Mouse (Mus musculus): ENCODE results near the gene Slc45a2. TPM values are rescaled to one million over a fixed set of nuclear protein-coding genes. Genes with fewer than 3 reads are reported as not detected.
"Not testable (repeated sequence)": the region's sequence is repeated elsewhere in the genome, so short reads cannot be mapped to it uniquely, and the experiment has no call there.

Slc45a2 gene
- total RNA-seq, 1 experiment from 2014 or later: not detected

GRCm38 (mm10) chr15:10986477-10986876 is 14.0 kb upstream of the Slc45a2 start:
- ATAC-seq (replicated peaks in 1 of 2; ENCODE audit: insufficient read depth in 1 of 2, low FRiP score in 2 of 2, low TSS enrichment in 1 of 2, low read depth in 1 of 2, poor library complexity in 2 of 2, severe bottlenecking in 2 of 2): not testable (repeated sequence)

DNA sequence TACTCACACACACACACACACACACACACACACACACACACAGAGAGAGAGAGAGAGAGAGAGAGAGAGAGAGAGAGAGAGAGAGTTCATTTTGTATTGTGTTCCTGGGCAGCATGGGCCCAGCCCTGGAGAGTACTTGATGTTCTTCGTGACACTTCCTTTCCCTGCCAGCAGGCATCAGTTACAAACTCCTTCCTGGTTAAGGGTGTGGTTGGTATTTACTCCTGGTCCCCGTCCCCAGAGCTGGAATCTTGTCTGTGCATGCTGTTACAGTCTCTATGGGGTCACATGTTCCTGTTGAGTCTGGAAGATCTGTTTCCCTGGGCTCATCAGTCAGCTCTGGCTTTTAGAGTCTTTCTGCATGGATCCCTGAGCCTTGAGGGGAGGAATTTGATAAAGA is 10.1 kb upstream of the Slc45a2 start:
- ATAC-seq (replicated peaks in 1 of 2; ENCODE audit: insufficient read depth in 1 of 2, low FRiP score in 2 of 2, low TSS enrichment in 1 of 2, low read depth in 1 of 2, poor library complexity in 2 of 2, severe bottlenecking in 2 of 2): no peak

GRCm38 (mm10) chr15:10991566-10991965 is 9.0 kb upstream of the Slc45a2 start:
- ATAC-seq (replicated peaks in 1 of 2; ENCODE audit: insufficient read depth in 1 of 2, low FRiP score in 2 of 2, low TSS enrichment in 1 of 2, low read depth in 1 of 2, poor library complexity in 2 of 2, severe bottlenecking in 2 of 2): no peak

- ATAC-seq (replicated peaks in 1 of 2; ENCODE audit: insufficient read depth in 1 of 2, low FRiP score in 2 of 2, low TSS enrichment in 1 of 2, low read depth in 1 of 2, poor library complexity in 2 of 2, severe bottlenecking in 2 of 2): no peak
Observed at GRCm38 (mm10) chr15:10999832-11000231, 689 bp upstream of the Slc45a2 start.

DNA sequence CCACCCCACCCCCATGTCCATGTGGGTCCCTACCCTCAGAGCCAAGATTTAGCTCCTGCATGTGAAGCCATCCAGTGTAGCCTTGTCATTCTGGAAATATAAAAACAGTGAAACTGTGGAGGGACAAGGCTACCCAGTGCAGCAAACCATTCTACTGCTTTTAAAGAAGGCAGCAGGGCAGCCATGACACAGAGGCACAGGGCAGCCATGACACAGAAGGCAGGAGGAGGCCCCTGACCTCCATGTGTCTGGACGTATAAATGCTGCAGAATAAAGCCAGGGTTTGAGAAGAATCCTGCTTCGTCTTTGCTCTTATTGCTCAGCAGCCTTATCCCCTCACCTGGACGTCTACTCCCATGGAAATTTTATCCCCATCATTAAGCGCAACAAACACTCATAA is 3.3 kb downstream of the Slc45a2 start:
- no peak for ATAC-seq (replicated peaks in 1 of 2; ENCODE audit: insufficient read depth in 1 of 2, low FRiP score in 2 of 2, low TSS enrichment in 1 of 2, low read depth in 1 of 2, poor library complexity in 2 of 2, severe bottlenecking in 2 of 2)

DNA sequence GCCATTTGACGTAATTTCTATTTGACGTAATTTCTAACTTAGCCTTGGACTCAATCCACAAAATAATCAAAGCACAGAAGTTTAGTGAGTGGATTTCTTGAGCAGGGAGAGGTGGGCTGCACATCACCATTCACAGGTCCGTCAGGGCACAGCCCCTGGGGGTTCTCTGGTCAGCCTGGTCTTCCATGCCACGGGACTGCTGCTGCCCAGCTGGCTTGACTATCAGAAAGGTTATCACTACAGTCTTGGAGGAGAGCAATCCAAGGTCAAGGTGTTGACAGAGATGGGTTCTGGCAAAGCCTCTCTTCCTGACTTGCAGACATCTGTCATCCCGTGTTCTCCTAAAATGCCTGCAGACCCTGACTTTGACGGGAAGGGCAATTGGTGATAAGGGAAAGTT is 4.1 kb downstream of the Slc45a2 start:
- ATAC-seq (replicated peaks in 1 of 2; ENCODE audit: insufficient read depth in 1 of 2, low FRiP score in 2 of 2, low TSS enrichment in 1 of 2, low read depth in 1 of 2, poor library complexity in 2 of 2, severe bottlenecking in 2 of 2): no peak

DNA sequence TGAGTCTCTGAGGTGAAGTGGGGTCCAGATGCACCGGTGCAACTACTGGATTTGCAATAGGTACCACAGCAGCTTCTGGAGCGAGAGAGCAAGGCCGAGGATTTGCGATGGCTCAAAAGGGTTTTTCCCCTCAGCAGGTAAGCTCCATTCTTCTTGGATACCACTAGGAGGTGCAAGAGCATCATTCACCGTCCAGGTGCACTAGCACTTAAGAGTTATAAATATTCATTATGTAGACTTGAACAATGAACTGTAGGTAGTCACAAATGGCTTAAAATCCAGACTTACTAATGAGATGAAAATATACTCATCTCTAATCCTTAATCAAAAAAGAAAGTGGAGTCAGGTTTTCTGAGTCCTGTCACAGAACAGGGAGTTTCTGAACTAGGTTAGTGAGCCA is 8.2 kb downstream of the Slc45a2 start:
- ATAC-seq (replicated peaks in 1 of 2; ENCODE audit: insufficient read depth in 1 of 2, low FRiP score in 2 of 2, low TSS enrichment in 1 of 2, low read depth in 1 of 2, poor library complexity in 2 of 2, severe bottlenecking in 2 of 2): no peak

GRCm38 (mm10) chr15:11010976-11011548 is 10.5 kb downstream of the Slc45a2 start:
- no peak for ATAC-seq (replicated peaks in 1 of 2; ENCODE audit: insufficient read depth in 1 of 2, low FRiP score in 2 of 2, low TSS enrichment in 1 of 2, low read depth in 1 of 2, poor library complexity in 2 of 2, severe bottlenecking in 2 of 2)

DNA sequence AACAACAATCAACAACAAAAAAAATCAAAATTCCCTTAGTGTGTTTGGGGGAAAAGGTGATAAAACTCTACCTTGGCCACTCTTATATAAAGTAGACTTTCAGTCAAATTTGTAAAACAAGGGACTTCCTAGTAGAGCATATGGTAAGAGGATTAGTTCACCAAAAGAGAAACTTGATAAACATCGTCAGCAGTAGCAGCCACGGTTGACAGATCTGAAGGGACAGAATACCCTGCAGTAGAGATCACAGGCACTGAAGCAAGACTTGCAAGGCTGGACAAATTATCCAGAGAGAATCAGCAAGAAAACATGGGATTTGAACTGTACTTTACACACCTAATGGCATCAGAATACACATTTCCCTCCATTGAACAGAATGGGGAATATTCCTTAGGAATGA is 14.4 kb downstream of the Slc45a2 start:
- ATAC-seq (replicated peaks in 1 of 2; ENCODE audit: insufficient read depth in 1 of 2, low FRiP score in 2 of 2, low TSS enrichment in 1 of 2, low read depth in 1 of 2, poor library complexity in 2 of 2, severe bottlenecking in 2 of 2): no peak

GRCm38 (mm10) chr15:11026801-11027561 is 26.5 kb downstream of the Slc45a2 start:
- ATAC-seq (replicated peaks in 1 of 2; ENCODE audit: insufficient read depth in 1 of 2, low FRiP score in 2 of 2, low TSS enrichment in 1 of 2, low read depth in 1 of 2, poor library complexity in 2 of 2, severe bottlenecking in 2 of 2): no peak

DNA sequence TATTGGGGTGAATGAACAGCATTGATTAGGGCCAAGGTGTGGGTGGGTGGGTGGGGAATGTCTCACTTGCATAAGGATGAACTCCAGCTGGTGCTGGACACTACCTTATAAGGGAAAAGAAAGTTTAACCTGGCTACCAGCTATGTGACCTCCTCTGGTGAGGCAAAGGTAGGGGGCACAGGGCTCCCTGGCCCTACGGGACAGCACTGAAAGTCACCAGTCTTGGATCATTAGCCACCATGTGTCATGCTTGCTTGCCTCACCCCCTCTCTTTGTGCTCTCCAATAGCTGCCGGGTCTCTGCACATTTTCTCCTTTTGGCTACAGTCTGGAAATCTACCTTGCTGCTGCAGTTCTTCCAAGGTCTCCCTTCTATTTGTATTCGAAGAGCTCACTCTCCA is 29.7 kb downstream of the Slc45a2 start:
- ATAC-seq (replicated peaks in 1 of 2; ENCODE audit: insufficient read depth in 1 of 2, low FRiP score in 2 of 2, low TSS enrichment in 1 of 2, low read depth in 1 of 2, poor library complexity in 2 of 2, severe bottlenecking in 2 of 2): no peak

GRCm38 (mm10) chr15:11035947-11036474 is 35.5 kb downstream of the Slc45a2 start:
- ATAC-seq (replicated peaks in 1 of 2; ENCODE audit: insufficient read depth in 1 of 2, low FRiP score in 2 of 2, low TSS enrichment in 1 of 2, low read depth in 1 of 2, poor library complexity in 2 of 2, severe bottlenecking in 2 of 2): no peak

GRCm38 (mm10) chr15:11036535-11037375 is 36.2 kb downstream of the Slc45a2 start:
- no peak for ATAC-seq (replicated peaks in 1 of 2; ENCODE audit: insufficient read depth in 1 of 2, low FRiP score in 2 of 2, low TSS enrichment in 1 of 2, low read depth in 1 of 2, poor library complexity in 2 of 2, severe bottlenecking in 2 of 2)

GRCm38 (mm10) chr15:11037376-11037695 is 36.8 kb downstream of the Slc45a2 start:
- no peak for ATAC-seq (replicated peaks in 1 of 2; ENCODE audit: insufficient read depth in 1 of 2, low FRiP score in 2 of 2, low TSS enrichment in 1 of 2, low read depth in 1 of 2, poor library complexity in 2 of 2, severe bottlenecking in 2 of 2)

DNA sequence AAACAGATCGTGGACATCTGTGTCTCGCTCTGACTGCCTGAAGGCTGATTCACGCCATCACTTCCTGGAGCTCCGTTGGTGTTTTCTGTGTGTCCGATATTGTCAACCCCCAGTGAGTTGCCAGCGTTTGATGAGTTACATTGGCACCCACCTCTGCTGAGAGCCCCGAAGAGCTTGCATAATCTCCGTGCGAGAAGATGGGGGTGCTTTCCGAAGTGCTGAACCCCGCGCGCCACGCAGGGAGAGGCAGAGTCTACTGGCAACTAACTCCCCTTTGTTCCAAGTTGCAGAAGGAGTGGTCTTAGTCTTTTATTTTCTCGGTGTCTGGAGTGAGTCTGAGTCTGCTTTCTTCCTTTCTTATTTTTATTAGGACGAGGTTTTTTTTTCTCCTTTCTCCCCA is 37.2 kb downstream of the Slc45a2 start, which contains the start of gene Rxfp3:
Gene Rxfp3 (minus strand): TSS at position 281 of the 400 bp plus-strand sequence.
- ATAC-seq (replicated peaks in 1 of 2; ENCODE audit: insufficient read depth in 1 of 2, low FRiP score in 2 of 2, low TSS enrichment in 1 of 2, low read depth in 1 of 2, poor library complexity in 2 of 2, severe bottlenecking in 2 of 2): no peak

DNA sequence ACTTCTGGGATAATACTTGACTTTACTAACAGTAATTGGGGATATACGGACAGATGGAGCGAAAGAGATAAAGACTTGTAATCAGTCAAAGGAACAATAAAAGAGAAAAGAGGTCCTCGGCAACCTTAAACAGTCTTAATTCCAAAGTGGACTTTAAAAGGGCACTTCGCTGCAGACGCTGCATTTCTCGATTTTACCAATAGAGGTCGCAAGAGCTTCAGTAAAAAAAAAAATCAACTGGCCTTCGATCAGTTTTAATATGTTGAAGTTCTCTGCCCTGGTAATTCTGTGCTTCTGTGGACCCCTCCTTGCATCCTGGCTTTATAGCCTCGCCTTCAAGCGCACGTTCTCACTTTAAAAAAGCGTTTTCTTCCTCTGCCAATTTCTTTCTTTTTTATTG is 38.0 kb downstream of the Slc45a2 start:
- no peak; a peak in 1 of 4 replicates for ATAC-seq (replicated peaks in 1 of 2; ENCODE audit: insufficient read depth in 1 of 2, low FRiP score in 2 of 2, low TSS enrichment in 1 of 2, low read depth in 1 of 2, poor library complexity in 2 of 2, severe bottlenecking in 2 of 2)

DNA sequence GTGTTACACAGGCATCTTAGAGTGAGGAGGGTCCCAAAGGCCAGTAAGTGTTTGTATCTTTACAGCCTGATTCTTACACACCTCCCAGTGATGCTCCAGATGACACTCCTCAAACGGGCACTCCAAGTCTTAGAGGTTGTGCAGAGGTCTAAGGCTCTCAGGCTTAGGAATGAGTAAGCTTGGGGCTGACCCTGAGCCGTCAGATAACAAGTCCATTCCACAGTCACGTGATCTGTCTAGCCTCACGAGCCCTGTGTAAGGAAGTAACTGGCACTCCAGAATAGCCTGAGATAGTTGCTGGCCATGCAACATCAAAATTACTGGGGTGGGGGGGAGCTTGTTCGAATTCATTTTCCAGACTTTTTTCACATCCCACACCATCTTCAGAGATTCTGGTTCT is 39.5 kb downstream of the Slc45a2 start:
- no peak for ATAC-seq (replicated peaks in 1 of 2; ENCODE audit: insufficient read depth in 1 of 2, low FRiP score in 2 of 2, low TSS enrichment in 1 of 2, low read depth in 1 of 2, poor library complexity in 2 of 2, severe bottlenecking in 2 of 2)

GRCm38 (mm10) chr15:11041229-11041628 is 40.7 kb downstream of the Slc45a2 start:
- no peak for ATAC-seq (replicated peaks in 1 of 2; ENCODE audit: insufficient read depth in 1 of 2, low FRiP score in 2 of 2, low TSS enrichment in 1 of 2, low read depth in 1 of 2, poor library complexity in 2 of 2, severe bottlenecking in 2 of 2)
